Mouse (Mus musculus): Measurements from ENCODE around the gene Msl2. TPM values are rescaled to one million over a fixed set of nuclear protein-coding genes. Genes with fewer than 3 reads are reported as not detected.

The Msl2 gene
- polyA plus RNA-seq, 1 experiment from 2014 or later = 4.8 TPM

DNA sequence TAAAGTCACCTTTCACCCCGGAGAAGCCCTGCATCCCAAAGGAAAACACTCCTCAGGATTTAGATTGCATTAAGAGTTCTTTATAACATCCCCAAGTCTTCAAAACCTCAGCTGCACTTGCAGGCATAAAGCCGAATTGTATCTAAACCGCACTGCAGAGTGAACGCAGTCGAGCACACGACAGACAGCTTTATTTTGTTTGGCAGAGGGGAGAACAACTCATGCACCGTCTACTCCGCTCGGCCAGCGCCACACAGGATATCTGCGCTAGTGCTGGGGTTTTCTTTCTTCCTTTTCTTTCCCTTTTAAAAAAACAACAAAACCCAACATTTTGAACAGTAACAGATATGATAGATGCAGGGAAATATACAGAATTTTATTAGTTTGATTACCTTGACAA is 31.0 kb downstream of the Msl2 start:
- H3K27ac ChIP-seq (replicated peaks) = no peak overlapping the region
- H3K9ac ChIP-seq = no peak overlapping the region
- peaks cover 3% of the 10 kb centered on the region; the same call in 1 of the 2 replicates for H3K4me1 ChIP-seq (replicated peaks)
- no peaks in the 10 kb centered on the region for H3K27me3 ChIP-seq
- ATAC-seq (ENCODE audit: low read depth) = no peak
- WGBS = 84% methylated on average over 11 of the region's 11 CpGs
- no peak overlapping the region for H3K4me2 ChIP-seq
- no peak overlapping the region for H3K4me3 ChIP-seq
- H3K9me3 ChIP-seq = no peaks in the 10 kb centered on the region
- peaks cover 34% of the 10 kb centered on the region for H3K36me3 ChIP-seq

- Histone ChIP-seq H3K4me3 (no peak overlapping the region), H3K36me3 (peaks cover 30% of the 10 kb centered on the region)
- no peak for ATAC-seq (ENCODE audit: low read depth)
Observed at GRCm38 (mm10) chr9:101105735-101106134, 31.8 kb downstream of the Msl2 start.

DNA sequence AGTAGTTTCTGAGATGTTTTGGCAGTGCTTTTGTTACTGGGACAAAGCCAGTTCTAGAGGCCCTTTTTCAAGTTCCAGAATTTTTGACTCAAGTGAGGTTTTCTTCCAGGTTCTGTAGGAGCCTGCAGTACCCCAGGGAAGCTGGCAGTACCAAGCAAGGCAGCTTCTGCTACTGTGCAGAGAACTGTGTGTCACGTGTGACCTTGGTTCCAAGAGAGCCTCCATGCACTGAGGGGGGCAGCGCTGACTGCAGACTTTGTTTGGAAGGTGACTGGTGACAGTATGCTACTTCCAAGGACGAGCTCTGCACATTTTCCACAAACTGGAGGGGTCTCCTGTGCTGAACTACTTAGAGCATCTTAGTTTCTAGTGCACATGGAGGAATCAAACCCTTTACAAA is 33.5 kb downstream of the Msl2 start:
- peaks cover 7% of the 10 kb centered on the region; the same call in 1 of the 2 replicates for H3K4me1 ChIP-seq (replicated peaks)
- no peak overlapping the region for H3K4me3 ChIP-seq
- no peaks in the 10 kb centered on the region for H3K9me3 ChIP-seq
- no peak overlapping the region for H3K27ac ChIP-seq (replicated peaks)
- H3K36me3 ChIP-seq = peaks cover 16% of the 10 kb centered on the region
- WGBS = 82% methylated on average over 3 of the region's 3 CpGs
- no peak overlapping the region for H3K4me2 ChIP-seq
- no peaks in the 10 kb centered on the region for H3K27me3 ChIP-seq
- H3K9ac ChIP-seq = no peak overlapping the region
- ATAC-seq (ENCODE audit: low read depth) = no peak

More at GRCm38 (mm10) chr9:101105735-101106134, 31.8 kb downstream of the Msl2 start:
- Histone ChIP-seq H3K27me3 (no peaks in the 10 kb centered on the region), H3K9me3 (no peaks in the 10 kb centered on the region), H3K4me1 (replicated peaks) (peaks cover 7% of the 10 kb centered on the region; the same call in 1 of the 2 replicates), H3K27ac (replicated peaks) (no peak overlapping the region), H3K9ac (no peak overlapping the region), H3K4me2 (no peak overlapping the region)
- WGBS = 95% methylated on average over 6 of the region's 6 CpGs

DNA sequence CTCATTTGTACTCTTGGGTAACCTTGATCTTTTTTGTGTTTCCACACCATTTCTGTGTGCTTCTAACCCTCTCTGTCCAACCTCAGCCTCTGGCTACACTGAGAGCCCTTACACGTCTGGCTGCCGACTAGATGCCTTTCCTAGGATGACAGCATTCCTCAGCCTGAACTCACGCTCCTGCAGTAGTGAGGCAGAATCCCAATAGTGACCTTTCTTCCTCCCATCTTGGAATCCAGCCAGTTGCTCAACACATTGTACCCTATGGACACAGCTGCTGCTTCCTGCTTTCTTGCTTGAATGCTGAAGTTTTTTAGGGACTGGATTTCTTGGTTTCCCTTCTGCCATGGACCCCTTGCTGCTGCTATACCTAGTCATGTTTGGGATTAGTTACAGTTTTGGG is 36.1 kb downstream of the Msl2 start:
- Histone ChIP-seq H3K27me3 (no peaks in the 10 kb centered on the region), H3K36me3 (peaks cover 20% of the 10 kb centered on the region), H3K9me3 (no peaks in the 10 kb centered on the region), H3K4me2 (no peak overlapping the region), H3K27ac (replicated peaks) (peak overlapping the region; percentile 18; the same call in 1 of the 2 replicates), H3K4me1 (replicated peaks) (peaks cover 7% of the 10 kb centered on the region; the same call in 1 of the 2 replicates), H3K9ac (no peak overlapping the region), H3K4me3 (no peak overlapping the region)
- 0 out of 2 replicates have a peak, but pooled peaks have one; percentile 27 for ATAC-seq (ENCODE audit: low read depth)
- WGBS = 36% methylated on average over 3 of the region's 3 CpGs

GRCm38 (mm10) chr9:101113317-101113716 is 39.4 kb downstream of the Msl2 start:
- Histone ChIP-seq H3K9me3 (no peaks in the 10 kb centered on the region), H3K4me3 (no peak overlapping the region), H3K9ac (no peak overlapping the region), H3K4me1 (replicated peaks) (peaks cover 7% of the 10 kb centered on the region; the same call in 1 of the 2 replicates), H3K27me3 (no peaks in the 10 kb centered on the region), H3K36me3 (peaks cover 16% of the 10 kb centered on the region), H3K4me2 (no peak overlapping the region), H3K27ac (replicated peaks) (no peak overlapping the region)
- WGBS = 92% methylated on average over 4 of the region's 4 CpGs
- ATAC-seq (ENCODE audit: low read depth) = no peak

DNA sequence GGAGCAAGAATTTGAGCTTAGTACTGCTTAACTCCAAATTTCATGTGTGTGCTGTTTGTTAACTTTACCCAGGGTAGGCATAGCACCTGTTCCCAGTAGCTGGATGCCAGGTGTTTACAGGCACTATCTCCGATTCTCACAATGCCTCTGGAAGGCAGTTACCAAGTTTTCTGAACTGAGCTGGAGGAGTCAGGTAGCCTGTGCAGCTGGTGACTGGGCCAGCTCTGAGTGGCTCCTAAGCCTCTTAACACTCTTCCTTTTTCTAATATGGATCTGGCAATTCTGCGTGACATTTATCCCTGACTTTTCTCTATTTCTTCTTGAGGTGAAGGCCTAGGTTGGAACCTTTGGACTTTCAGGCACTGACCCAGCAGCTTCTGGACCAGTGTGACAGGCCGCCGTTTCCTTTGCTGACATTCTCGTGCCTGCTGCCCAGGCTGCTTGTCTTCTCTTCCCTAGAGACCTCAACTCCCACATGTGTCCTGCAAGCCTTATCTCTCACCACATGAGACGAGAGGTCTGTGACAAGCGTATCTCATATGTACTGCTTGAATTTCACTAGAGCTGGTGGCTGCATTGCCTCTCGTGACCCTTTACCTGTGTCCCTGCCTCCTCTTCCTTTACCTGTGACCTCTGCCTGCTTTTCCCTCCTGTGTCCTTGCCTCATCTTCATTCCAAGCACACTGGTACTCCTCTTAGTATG is 40.4 kb downstream of the Msl2 start:
- Histone ChIP-seq H3K4me2 (no peak overlapping the region), H3K4me1 (replicated peaks) (peaks cover 7% of the 10 kb centered on the region; the same call in 1 of the 2 replicates), H3K27me3 (no peaks in the 10 kb centered on the region), H3K36me3 (peaks cover 16% of the 10 kb centered on the region), H3K9ac (no peak overlapping the region), H3K9me3 (no peaks in the 10 kb centered on the region), H3K4me3 (no peak overlapping the region), H3K27ac (replicated peaks) (no peak overlapping the region)
- WGBS = 81% methylated on average over 8 of the region's 8 CpGs
- ATAC-seq (ENCODE audit: low read depth) = no peak

DNA sequence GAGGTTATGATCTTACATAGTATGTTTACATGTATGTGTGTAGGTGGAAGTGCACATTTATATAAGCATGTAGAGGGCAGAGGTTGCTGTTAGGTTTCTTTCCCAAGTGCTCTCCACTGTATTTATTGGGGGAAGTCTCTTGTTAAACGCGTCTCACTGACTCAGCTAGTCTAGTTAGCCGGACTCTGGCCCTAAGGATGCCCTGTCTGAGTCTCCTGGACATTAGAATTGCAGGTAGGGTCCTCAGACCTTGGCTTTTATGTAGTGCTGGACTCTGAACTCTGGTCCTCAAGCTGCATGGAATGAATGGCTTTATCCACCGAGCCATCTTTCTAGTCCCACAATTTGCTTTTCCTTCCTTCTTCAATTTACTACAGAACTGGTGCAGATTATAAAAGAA is 69.7 kb downstream of the Msl2 start:
- ATAC-seq (ENCODE audit: low read depth) = no peak
- H3K9me3 ChIP-seq = peaks cover 5% of the 10 kb centered on the region; the same call in 1 of the 2 replicates
- no peak overlapping the region for H3K27ac ChIP-seq (replicated peaks)
- WGBS = 94% methylated on average over 4 of the region's 4 CpGs
- no peak overlapping the region for H3K4me3 ChIP-seq
- H3K27me3 ChIP-seq = no peaks in the 10 kb centered on the region
- peaks cover 46% of the 10 kb centered on the region for H3K36me3 ChIP-seq
- H3K9ac ChIP-seq = no peak overlapping the region
- no peak overlapping the region for H3K4me2 ChIP-seq
- H3K4me1 ChIP-seq (replicated peaks) = no peaks in the 10 kb centered on the region

DNA sequence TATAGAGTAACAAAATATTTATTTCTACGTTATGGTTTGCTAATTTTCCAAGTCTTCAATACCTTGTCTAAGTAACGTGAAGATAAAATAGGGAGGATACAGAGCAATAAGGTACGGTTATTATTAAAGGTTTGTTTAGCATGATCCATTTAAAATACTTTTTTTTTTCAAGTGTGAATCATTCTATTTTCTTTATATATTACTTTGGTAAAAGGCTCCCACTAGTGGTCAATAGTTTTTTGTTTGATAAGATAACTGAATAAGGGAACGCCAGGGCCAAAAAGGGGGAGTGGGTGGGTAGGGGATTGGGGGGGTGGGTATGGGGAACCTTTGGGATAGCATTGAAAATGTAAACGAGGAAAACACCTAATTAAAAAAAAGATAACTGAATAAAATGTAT is 79.0 kb downstream of the Msl2 start:
- no peak for ATAC-seq (ENCODE audit: low read depth)
- Histone ChIP-seq H3K9me3 (no peaks in the 10 kb centered on the region), H3K4me1 (replicated peaks) (no peaks in the 10 kb centered on the region), H3K27me3 (no peaks in the 10 kb centered on the region), H3K27ac (replicated peaks) (no peak overlapping the region), H3K9ac (no peak overlapping the region), H3K4me2 (no peak overlapping the region), H3K4me3 (no peak overlapping the region), H3K36me3 (peaks cover 16% of the 10 kb centered on the region)
- 83% methylated on average over 5 of the region's 5 CpGs for WGBS

Other genes with a start within 250 kb of the Msl2 start
- gene Pccb, start 39.2 kb upstream of the Msl2 start, polyA plus RNA-seq (2015; fragmentation: Nextera tagmentation; extraction: Ambion mirVana) = 21.3 and 21.4 TPM in 2 replicates
- 22.5 and 26.4 TPM in 2 replicates for gene Ppp2r3a, start 177.7 kb downstream of the Msl2 start, polyA plus RNA-seq (2015; fragmentation: Nextera tagmentation; extraction: Ambion mirVana)

Measured in neural tube, embryonic 13.5 days (tissue).